Mouse (Mus musculus) kidney, adult 2 months (tissue): ENCODE measurements at regions not wholly inside any gene's neighbourhood (a gene's known extent, or its start where the extent isn't known, plus 50 kb on each side); places are given as distances from the start of the nearest gene placed in this dataset.

ENCODE experiments used
- CTCF ChIP-seq: fragments of 200-500 bp; conservative IDR thresholded peaks from 2 replicates; pipeline ENCODE4 v1.5.1; 2011; ENCODE audit warnings: low read depth, mild to moderate bottlenecking, control low read depth, low read length, moderate library complexity, mixed read lengths; ENCODE audit not compliant: insufficient read depth, insufficient read length
- POLR2A ChIP-seq: fragments of 200-500 bp; IDR thresholded peaks from one replicate; pipeline ENCODE4 v1.6.1; 2011; ENCODE audit warnings: low read depth, low read length, control low read depth

GRCm38 (mm10) chr6:93235550-93235949 lies 292.3 kb upstream of the Adamts9 start:
- no peak for TF ChIP-seq CTCF
- TF ChIP-seq POLR2A, result no peak
